Mouse (Mus musculus) heart, embryonic 12.5 days (tissue): Measurements from ENCODE around the gene Noct. TPM values are rescaled to one million over a fixed set of nuclear protein-coding genes. Genes with fewer than 3 reads are reported as not detected.
A peak's percentile ranks its signal among the peaks of the same experiment; 100 is the strongest.

Source experiments
- ATAC-seq: fragments of 200-750 bp; cut with Nextera tagmentation; 2 replicates; pipeline ENCODE4 v1.8.0; 2017; ENCODE audit warnings: moderate TSS enrichment, moderate library complexity; ENCODE audit not compliant: insufficient number of reproducible peaks, low FRiP score
- H3K27ac ChIP-seq: fragments of 300-500 bp; sonication (generic); 2 replicates; pipeline ENCODE4 v1.5.1; 2016; ENCODE audit warnings: mild to moderate bottlenecking, moderate library complexity; ENCODE audit not compliant: poor library complexity, severe bottlenecking
- H3K27me3 ChIP-seq: fragments of 300-500 bp; sonication (generic); replicated peaks from 2 replicates; pipeline ENCODE4 v1.6.1; 2016; ENCODE audit warnings: mild to moderate bottlenecking, moderate library complexity
- H3K36me3 ChIP-seq: fragments of 300-500 bp; sonication (generic); 2 replicates; pipeline ENCODE4 v1.6.1; 2016; ENCODE audit warnings: mild to moderate bottlenecking, moderate library complexity
- H3K4me1 ChIP-seq: fragments of 300-500 bp; sonication (generic); replicated peaks from 2 replicates; pipeline ENCODE4 v1.6.1; 2016; ENCODE audit warnings: mild to moderate bottlenecking
- H3K4me2 ChIP-seq: fragments of 300-500 bp; sonication (generic); 2 replicates; pipeline ENCODE4 v1.6.1; 2016; ENCODE audit warnings: mild to moderate bottlenecking, moderate library complexity
- H3K4me3 ChIP-seq: fragments of 300-500 bp; sonication (generic); 2 replicates; pipeline ENCODE4 v1.5.1; 2016; ENCODE audit warnings: mild to moderate bottlenecking
- H3K9ac ChIP-seq: fragments of 300-500 bp; sonication (generic); 2 replicates; pipeline ENCODE4 v1.6.1; 2016; ENCODE audit warnings: mild to moderate bottlenecking, moderate library complexity
- H3K9me3 ChIP-seq: fragments of 300-500 bp; sonication (generic); replicated peaks from 2 replicates; pipeline ENCODE4 v1.6.1; 2016; ENCODE audit warnings: mild to moderate bottlenecking, moderate library complexity
- WGBS: fragments of 180-500 bp; shearing (Covaris S2); methylation state at CpG from one replicate; pipeline ENCODE4 v1.1.7; 2016; 5-methylcytosine and 5-hydroxymethylcytosine counted together
- polyA plus RNA-seq: library from polyadenylated mRNA; unstranded; fragments of >200 nt; fragmentation: Nextera tagmentation; extraction: Ambion mirVana; gene quantifications from 2 replicates; pipeline ENCODE4 v1.2.1, GENCODE M21; 2016

Noct gene
- polyA plus RNA-seq, 1 experiment from 2014 or later: 12.4 TPM

- H3K4me3 ChIP-seq: no peak overlapping the region
- 42% methylated on average over 3 of the region's 3 CpGs for WGBS
- no peak for ATAC-seq
- no peak overlapping the region for H3K4me2 ChIP-seq
- no peak overlapping the region for H3K9ac ChIP-seq
- peaks cover 44% of the 10 kb centered on the region for H3K4me1 ChIP-seq
- H3K36me3 ChIP-seq: no peaks in the 10 kb centered on the region
- peak overlapping the region; percentile 66; the same call in 1 of the 2 replicates for H3K27ac ChIP-seq
- no peaks in the 10 kb centered on the region for H3K9me3 ChIP-seq
- H3K27me3 ChIP-seq: no peaks in the 10 kb centered on the region
Measured at GRCm38 (mm10) chr3:51231499-51231898, 7.3 kb downstream of the Noct start.

- Histone ChIP-seq H3K4me3 (no peak overlapping the region), H3K36me3 (no peaks in the 10 kb centered on the region), H3K9ac (no peak overlapping the region), H3K27ac (peak overlapping the region; percentile 94), H3K4me2 (no peak overlapping the region), H3K4me1 (peaks cover 44% of the 10 kb centered on the region), H3K27me3 (no peaks in the 10 kb centered on the region), H3K9me3 (no peaks in the 10 kb centered on the region)
- ATAC-seq: no peak
- WGBS: 85% methylated on average over 3 of the region's 3 CpGs
Measured at GRCm38 (mm10) chr3:51232205-51232910, 8.1 kb downstream of the Noct start.

- Histone ChIP-seq H3K36me3 (no peaks in the 10 kb centered on the region), H3K4me1 (peaks cover 47% of the 10 kb centered on the region), H3K4me2 (peak overlapping the region; percentile 35), H3K27ac (peak overlapping the region; percentile 94), H3K27me3 (no peaks in the 10 kb centered on the region), H3K9ac (peak overlapping the region; percentile 8; the same call in 1 of the 2 replicates), H3K9me3 (no peaks in the 10 kb centered on the region), H3K4me3 (no peak overlapping the region)
- ATAC-seq: peak; percentile 51; the same call in 1 of the 2 replicates
- 43% methylated on average over 5 of the region's 5 CpGs for WGBS
Measured at GRCm38 (mm10) chr3:51233474-51233873, 9.2 kb downstream of the Noct start.

GRCm38 (mm10) chr3:51233918-51234751, 9.9 kb downstream of the Noct start:
- WGBS: 31% methylated on average over 13 of the region's 13 CpGs
- H3K9me3 ChIP-seq: no peaks in the 10 kb centered on the region
- ATAC-seq: peak; percentile 62
- no peak overlapping the region for H3K4me3 ChIP-seq
- peak overlapping the region; percentile 35 for H3K4me2 ChIP-seq
- H3K36me3 ChIP-seq: no peaks in the 10 kb centered on the region
- H3K4me1 ChIP-seq: peaks cover 46% of the 10 kb centered on the region
- no peaks in the 10 kb centered on the region for H3K27me3 ChIP-seq
- H3K9ac ChIP-seq: peak overlapping the region; percentile 8; the same call in 1 of the 2 replicates
- peak overlapping the region; percentile 94 for H3K27ac ChIP-seq

GRCm38 (mm10) chr3:51234752-51235055, 10.5 kb downstream of the Noct start:
- peaks cover 46% of the 10 kb centered on the region for H3K4me1 ChIP-seq
- 75% methylated on average over 5 of the region's 5 CpGs for WGBS
- H3K9me3 ChIP-seq: no peaks in the 10 kb centered on the region
- no peak overlapping the region for H3K4me3 ChIP-seq
- peak overlapping the region; percentile 1; the same call in 1 of the 2 replicates for H3K9ac ChIP-seq
- ATAC-seq: no peak
- 0 out of 2 replicates have a peak overlapping the region, but pooled peaks have one; percentile 94 for H3K27ac ChIP-seq
- no peaks in the 10 kb centered on the region for H3K27me3 ChIP-seq
- no peak overlapping the region for H3K4me2 ChIP-seq
- H3K36me3 ChIP-seq: peaks cover 3% of the 10 kb centered on the region; the same call in 1 of the 2 replicates

- WGBS: 81% methylated on average over 7 of the region's 7 CpGs
- H3K4me1 ChIP-seq: peaks cover 21% of the 10 kb centered on the region
- no peaks in the 10 kb centered on the region for H3K27me3 ChIP-seq
- peaks cover 4% of the 10 kb centered on the region; the same call in 1 of the 2 replicates for H3K36me3 ChIP-seq
- no peak overlapping the region for H3K4me3 ChIP-seq
- no peak for ATAC-seq
- H3K9me3 ChIP-seq: no peaks in the 10 kb centered on the region
- no peak overlapping the region for H3K4me2 ChIP-seq
- H3K27ac ChIP-seq: no peak overlapping the region
- no peak overlapping the region for H3K9ac ChIP-seq
Measured at GRCm38 (mm10) chr3:51238515-51238914, 14.3 kb downstream of the Noct start.

GRCm38 (mm10) chr3:51239541-51239940, 15.3 kb downstream of the Noct start:
- H3K4me1 ChIP-seq: peaks cover 11% of the 10 kb centered on the region
- WGBS: 92% methylated on average over 3 of the region's 3 CpGs
- no peaks in the 10 kb centered on the region for H3K9me3 ChIP-seq
- no peak for ATAC-seq
- no peak overlapping the region for H3K4me2 ChIP-seq
- H3K9ac ChIP-seq: no peak overlapping the region
- no peaks in the 10 kb centered on the region for H3K27me3 ChIP-seq
- no peak overlapping the region for H3K27ac ChIP-seq
- no peak overlapping the region for H3K4me3 ChIP-seq
- peaks cover 4% of the 10 kb centered on the region; the same call in 1 of the 2 replicates for H3K36me3 ChIP-seq

GRCm38 (mm10) chr3:51247704-51248103, 23.5 kb downstream of the Noct start:
- Histone ChIP-seq H3K4me1 (no peaks in the 10 kb centered on the region), H3K27ac (no peak overlapping the region), H3K36me3 (peaks cover 43% of the 10 kb centered on the region), H3K9ac (no peak overlapping the region), H3K27me3 (no peaks in the 10 kb centered on the region), H3K9me3 (no peaks in the 10 kb centered on the region), H3K4me2 (no peak overlapping the region), H3K4me3 (no peak overlapping the region)
- no peak for ATAC-seq
- WGBS: 81% methylated on average over 16 of the region's 16 CpGs

- H3K36me3 ChIP-seq: peaks cover 52% of the 10 kb centered on the region
- H3K4me1 ChIP-seq: no peaks in the 10 kb centered on the region
- no peak overlapping the region for H3K4me3 ChIP-seq
- 94% methylated on average over 6 of the region's 6 CpGs for WGBS
- no peaks in the 10 kb centered on the region for H3K9me3 ChIP-seq
- no peaks in the 10 kb centered on the region for H3K27me3 ChIP-seq
- H3K9ac ChIP-seq: no peak overlapping the region
- H3K4me2 ChIP-seq: no peak overlapping the region
- H3K27ac ChIP-seq: no peak overlapping the region
- ATAC-seq: no peak
Measured at GRCm38 (mm10) chr3:51248600-51248999, 24.4 kb downstream of the Noct start.

- no peaks in the 10 kb centered on the region for H3K9me3 ChIP-seq
- no peaks in the 10 kb centered on the region for H3K4me1 ChIP-seq
- peaks cover 60% of the 10 kb centered on the region for H3K36me3 ChIP-seq
- H3K4me2 ChIP-seq: no peak overlapping the region
- H3K4me3 ChIP-seq: no peak overlapping the region
- no peak overlapping the region for H3K9ac ChIP-seq
- H3K27me3 ChIP-seq: no peaks in the 10 kb centered on the region
- no peak for ATAC-seq
- WGBS: 83% methylated on average over 11 of the region's 11 CpGs
- no peak overlapping the region for H3K27ac ChIP-seq
Measured at GRCm38 (mm10) chr3:51249460-51249859, 25.2 kb downstream of the Noct start.

GRCm38 (mm10) chr3:51249866-51250265, 25.6 kb downstream of the Noct start:
- 89% methylated on average over 13 of the region's 13 CpGs for WGBS
- no peak overlapping the region for H3K27ac ChIP-seq
- ATAC-seq: no peak
- H3K36me3 ChIP-seq: peaks cover 64% of the 10 kb centered on the region
- H3K4me2 ChIP-seq: no peak overlapping the region
- H3K27me3 ChIP-seq: no peaks in the 10 kb centered on the region
- no peaks in the 10 kb centered on the region for H3K4me1 ChIP-seq
- H3K9ac ChIP-seq: no peak overlapping the region
- H3K9me3 ChIP-seq: no peaks in the 10 kb centered on the region
- H3K4me3 ChIP-seq: no peak overlapping the region
